Mouse (Mus musculus): ENCODE data around the gene Kcnj10. TPM values are rescaled to one million over a fixed set of nuclear protein-coding genes. Genes with fewer than 3 reads are reported as not detected.

Kcnj10 gene
- polyA plus RNA-seq, 1 experiment from 2014 or later, result not detected

GRCm38 (mm10) chr1:172390769-172391168 lies 49.8 kb downstream of the Kcnj10 start:
- no peak overlapping the region for H3K4me2 ChIP-seq (ENCODE audit: low read length)
- WGBS, result 47% methylated on average over 1 of the region's 1 CpGs
- H3K27me3 ChIP-seq (ENCODE audit: control insufficient read depth, insufficient read depth, low read length), result 0 out of 2 replicates have a peak, but pooled peaks cover 4% of the 10 kb centered on the region
- no peaks in the 10 kb centered on the region for H3K36me3 ChIP-seq (ENCODE audit: control insufficient read depth, insufficient read depth, low read length)
- H3K4me1 ChIP-seq (ENCODE audit: control insufficient read depth in 2 of 2, insufficient read depth in 2 of 2, low read length in 2 of 2), result peaks cover 0 to 8% of the 10 kb centered on the region in 2 experiments; a peak in 2 of 4 replicates
- no peak overlapping the region for H3K4me3 ChIP-seq (ENCODE audit: control insufficient read depth in 1 of 2, insufficient read depth in 1 of 2, low read depth in 1 of 2, low read length in 2 of 2)
- H3K9me3 ChIP-seq (ENCODE audit: control insufficient read depth, low read length), result no peaks in the 10 kb centered on the region
- ATAC-seq (ENCODE audit: insufficient number of reproducible peaks, insufficient read depth, low FRiP score, low read depth), result no peak
- no peak overlapping the region for H3K27ac ChIP-seq (replicated peaks in 1 of 2; ENCODE audit: control insufficient read depth in 1 of 2, insufficient read depth in 1 of 2, low read depth in 2 of 2, low read length in 2 of 2)
- no peak overlapping the region for H3K9ac ChIP-seq (ENCODE audit: low read length)

- H3K27ac ChIP-seq (replicated peaks in 1 of 2; ENCODE audit: control insufficient read depth in 1 of 2, insufficient read depth in 1 of 2, low read depth in 2 of 2, low read length in 2 of 2), result no peak overlapping the region
- H3K4me2 ChIP-seq (ENCODE audit: low read length), result peak overlapping the region; percentile 61
- no peaks in the 10 kb centered on the region for H3K36me3 ChIP-seq (ENCODE audit: control insufficient read depth, insufficient read depth, low read length)
- 15% methylated on average over 20 of the region's 20 CpGs for WGBS
- H3K9ac ChIP-seq (ENCODE audit: low read length), result peak overlapping the region; percentile 61; the same call in 1 of the 2 replicates
- no peak for ATAC-seq (ENCODE audit: insufficient number of reproducible peaks, insufficient read depth, low FRiP score, low read depth)
- peak overlapping the region; percentile 7 to 17 for H3K4me3 ChIP-seq (ENCODE audit: control insufficient read depth in 1 of 2, insufficient read depth in 1 of 2, low read depth in 1 of 2, low read length in 2 of 2)
- H3K4me1 ChIP-seq (ENCODE audit: control insufficient read depth in 2 of 2, insufficient read depth in 2 of 2, low read length in 2 of 2), result peaks cover 0 to 8% of the 10 kb centered on the region in 2 experiments; a peak in 2 of 4 replicates
- H3K9me3 ChIP-seq (ENCODE audit: control insufficient read depth, low read length), result no peaks in the 10 kb centered on the region
- 0 out of 2 replicates have a peak, but pooled peaks cover 4% of the 10 kb centered on the region for H3K27me3 ChIP-seq (ENCODE audit: control insufficient read depth, insufficient read depth, low read length)
Measured at GRCm38 (mm10) chr1:172391807-172392581, 51.0 kb downstream of the Kcnj10 start.

GRCm38 (mm10) chr1:172392643-172393170 lies 51.7 kb downstream of the Kcnj10 start:
- Histone ChIP-seq H3K9ac (ENCODE audit: low read length) (no peak overlapping the region), H3K4me2 (ENCODE audit: low read length) (no peak overlapping the region; the same call in 1 of the 2 replicates), H3K4me1 (ENCODE audit: control insufficient read depth in 2 of 2, insufficient read depth in 2 of 2, low read length in 2 of 2) (peaks cover 0 to 8% of the 10 kb centered on the region in 2 experiments; a peak in 2 of 4 replicates), H3K36me3 (ENCODE audit: control insufficient read depth, insufficient read depth, low read length) (no peaks in the 10 kb centered on the region), H3K27ac (replicated peaks in 1 of 2; ENCODE audit: control insufficient read depth in 1 of 2, insufficient read depth in 1 of 2, low read depth in 2 of 2, low read length in 2 of 2) (no peak overlapping the region), H3K27me3 (ENCODE audit: control insufficient read depth, insufficient read depth, low read length) (0 out of 2 replicates have a peak, but pooled peaks cover 4% of the 10 kb centered on the region), H3K9me3 (ENCODE audit: control insufficient read depth, low read length) (no peaks in the 10 kb centered on the region), H3K4me3 (ENCODE audit: control insufficient read depth in 1 of 2, insufficient read depth in 1 of 2, low read depth in 1 of 2, low read length in 2 of 2) (no peak overlapping the region)
- ATAC-seq (ENCODE audit: insufficient number of reproducible peaks, insufficient read depth, low FRiP score, low read depth), result no peak
- WGBS, result 88% methylated on average over 2 of the region's 2 CpGs

GRCm38 (mm10) chr1:172393739-172394138 lies 52.7 kb downstream of the Kcnj10 start:
- H3K9me3 ChIP-seq (ENCODE audit: control insufficient read depth, low read length), result no peaks in the 10 kb centered on the region
- no peak overlapping the region for H3K9ac ChIP-seq (ENCODE audit: low read length)
- no peak overlapping the region for H3K4me3 ChIP-seq (ENCODE audit: control insufficient read depth in 1 of 2, insufficient read depth in 1 of 2, low read depth in 1 of 2, low read length in 2 of 2)
- H3K4me1 ChIP-seq (ENCODE audit: control insufficient read depth in 2 of 2, insufficient read depth in 2 of 2, low read length in 2 of 2), result peaks cover 0 to 8% of the 10 kb centered on the region in 2 experiments; a peak in 2 of 4 replicates
- H3K27ac ChIP-seq (replicated peaks in 1 of 2; ENCODE audit: control insufficient read depth in 1 of 2, insufficient read depth in 1 of 2, low read depth in 2 of 2, low read length in 2 of 2), result no peak overlapping the region
- no peak for ATAC-seq (ENCODE audit: insufficient number of reproducible peaks, insufficient read depth, low FRiP score, low read depth)
- 45% methylated on average over 8 of the region's 8 CpGs for WGBS
- no peaks in the 10 kb centered on the region for H3K36me3 ChIP-seq (ENCODE audit: control insufficient read depth, insufficient read depth, low read length)
- 0 out of 2 replicates have a peak, but pooled peaks cover 4% of the 10 kb centered on the region for H3K27me3 ChIP-seq (ENCODE audit: control insufficient read depth, insufficient read depth, low read length)
- no peak overlapping the region for H3K4me2 ChIP-seq (ENCODE audit: low read length)

GRCm38 (mm10) chr1:172396996-172397752 lies 56.2 kb downstream of the Kcnj10 start:
- no peak overlapping the region for H3K4me3 ChIP-seq (ENCODE audit: control insufficient read depth in 1 of 2, insufficient read depth in 1 of 2, low read depth in 1 of 2, low read length in 2 of 2)
- 44% methylated on average over 9 of the region's 9 CpGs for WGBS
- H3K36me3 ChIP-seq (ENCODE audit: control insufficient read depth, insufficient read depth, low read length), result no peaks in the 10 kb centered on the region
- ATAC-seq (ENCODE audit: insufficient number of reproducible peaks, insufficient read depth, low FRiP score, low read depth), result no peak
- H3K9me3 ChIP-seq (ENCODE audit: control insufficient read depth, low read length), result no peaks in the 10 kb centered on the region
- no peaks in the 10 kb centered on the region for H3K27me3 ChIP-seq (ENCODE audit: control insufficient read depth, insufficient read depth, low read length)
- H3K27ac ChIP-seq (replicated peaks in 1 of 2; ENCODE audit: control insufficient read depth in 1 of 2, insufficient read depth in 1 of 2, low read depth in 2 of 2, low read length in 2 of 2), result no peak overlapping the region
- H3K9ac ChIP-seq (ENCODE audit: low read length), result no peak overlapping the region
- H3K4me1 ChIP-seq (ENCODE audit: control insufficient read depth in 2 of 2, insufficient read depth in 2 of 2, low read length in 2 of 2), result peaks cover 0 to 2% of the 10 kb centered on the region in 2 experiments; a peak in 2 of 4 replicates
- no peak overlapping the region for H3K4me2 ChIP-seq (ENCODE audit: low read length)

- Histone ChIP-seq H3K4me2 (ENCODE audit: low read length) (no peak overlapping the region), H3K4me1 (ENCODE audit: control insufficient read depth in 2 of 2, insufficient read depth in 2 of 2, low read length in 2 of 2) (no peaks in the 10 kb centered on the region), H3K4me3 (ENCODE audit: control insufficient read depth in 1 of 2, insufficient read depth in 1 of 2, low read depth in 1 of 2, low read length in 2 of 2) (no peak overlapping the region), H3K36me3 (ENCODE audit: control insufficient read depth, insufficient read depth, low read length) (no peaks in the 10 kb centered on the region), H3K9ac (ENCODE audit: low read length) (no peak overlapping the region), H3K27ac (replicated peaks in 1 of 2; ENCODE audit: control insufficient read depth in 1 of 2, insufficient read depth in 1 of 2, low read depth in 2 of 2, low read length in 2 of 2) (no peak overlapping the region), H3K27me3 (ENCODE audit: control insufficient read depth, insufficient read depth, low read length) (peaks cover 7% of the 10 kb centered on the region), H3K9me3 (ENCODE audit: control insufficient read depth, low read length) (no peaks in the 10 kb centered on the region)
- ATAC-seq (ENCODE audit: insufficient number of reproducible peaks, insufficient read depth, low FRiP score, low read depth), result no peak
- WGBS, result 42% methylated on average over 16 of the region's 16 CpGs
Measured at GRCm38 (mm10) chr1:172406077-172406706, 65.2 kb downstream of the Kcnj10 start.

- ATAC-seq (ENCODE audit: insufficient number of reproducible peaks, insufficient read depth, low FRiP score, low read depth), result no peak
- Histone ChIP-seq H3K9me3 (ENCODE audit: control insufficient read depth, low read length) (no peaks in the 10 kb centered on the region), H3K9ac (ENCODE audit: low read length) (no peak overlapping the region), H3K27me3 (ENCODE audit: control insufficient read depth, insufficient read depth, low read length) (peaks cover 7% of the 10 kb centered on the region), H3K4me2 (ENCODE audit: low read length) (no peak overlapping the region), H3K36me3 (ENCODE audit: control insufficient read depth, insufficient read depth, low read length) (no peaks in the 10 kb centered on the region), H3K4me3 (ENCODE audit: control insufficient read depth in 1 of 2, insufficient read depth in 1 of 2, low read depth in 1 of 2, low read length in 2 of 2) (no peak overlapping the region), H3K4me1 (ENCODE audit: control insufficient read depth in 2 of 2, insufficient read depth in 2 of 2, low read length in 2 of 2) (no peaks in the 10 kb centered on the region), H3K27ac (replicated peaks in 1 of 2; ENCODE audit: control insufficient read depth in 1 of 2, insufficient read depth in 1 of 2, low read depth in 2 of 2, low read length in 2 of 2) (no peak overlapping the region)
- 9% methylated on average over 6 of the region's 6 CpGs for WGBS
Measured at GRCm38 (mm10) chr1:172408996-172409395, 68.0 kb downstream of the Kcnj10 start.
